ENCODE assay signal across 8 mouse cellular contexts in genomic region chr19:8942276-8942964, GRCm38 (mm10). TPM values are rescaled to one million over a fixed set of nuclear protein-coding genes. Genes with fewer than 3 reads are reported as not detected.
A peak's percentile ranks its signal among the peaks of the same experiment; 100 is the strongest.
DNase-seq lines count a peak whose midpoint lies in the region; TF ChIP-seq lines count a peak whose summit lies in the region.

No protein-coding gene starts in this region.

- peaks cover 46% of the 10 kb centered on the region for H3K4me1 ChIP-seq in hindbrain, embryonic 10.5 days (replicated peaks)
- peaks cover 14% of the 10 kb centered on the region for H3K4me1 ChIP-seq in liver, adult 2 months (ENCODE audit: control insufficient read depth, insufficient read depth, low read length)

- H3K79me2 ChIP-seq in liver, adult 2 months (ENCODE audit: control insufficient read depth, insufficient read depth, low read length) = peaks cover 4% of the 10 kb centered on the region; the same call in 1 of the 2 replicates
- H3K79me2 ChIP-seq in myocyte (ENCODE audit: control insufficient read depth, insufficient read depth) = peaks cover 28% of the 10 kb centered on the region

- peak overlapping the region; percentile 95 for H3K4me3 ChIP-seq in hindbrain, embryonic 10.5 days
- H3K4me3 ChIP-seq in liver, adult 2 months (ENCODE audit: insufficient read depth, low read depth, low read length) = peak overlapping the region; percentile 78
- peak overlapping the region; percentile 94 for H3K4me3 ChIP-seq in myocyte

- no peak for TF ChIP-seq CTCF in liver, adult 2 months (IDR thresholded peaks at IDR 0.05; ENCODE audit: low read depth, low read length)

- under 1% methylated on average over 46 of the region's 46 CpGs for WGBS in hindbrain, embryonic 10.5 days
- under 1% methylated on average over 46 of the region's 46 CpGs for WGBS in liver, adult 2 months

- H3K9me3 ChIP-seq in hindbrain, embryonic 10.5 days = no peaks in the 10 kb centered on the region

- TF ChIP-seq POLR2A in liver, adult 2 months (IDR thresholded peaks at IDR 0.05; ENCODE audit: extremely low read depth, insufficient read depth, low read length) = no peak
- peak; percentile 26 for TF ChIP-seq POLR2A in myocyte (IDR thresholded peaks at IDR 0.05; ENCODE audit: insufficient read length, low read depth)

- H3K27ac ChIP-seq in hindbrain, embryonic 10.5 days = peak overlapping the region; percentile 98
- H3K27ac ChIP-seq in liver, adult 2 months (replicated peaks; ENCODE audit: insufficient read depth, low read depth, low read length) = peak overlapping the region; percentile 91

- H3K36me3 ChIP-seq in hindbrain, embryonic 10.5 days = peaks cover 60% of the 10 kb centered on the region
- peaks cover 20% of the 10 kb centered on the region for H3K36me3 ChIP-seq in liver, adult 2 months (ENCODE audit: control insufficient read depth, insufficient read depth, low read length)
- H3K36me3 ChIP-seq in myocyte (ENCODE audit: control insufficient read depth, insufficient read depth) = peaks cover 24% of the 10 kb centered on the region

- peak overlapping the region; percentile 80 for H3K4me2 ChIP-seq in myocyte (ENCODE audit: low read depth)

- peak overlapping the region; percentile 97 for H3ac ChIP-seq in myocyte (ENCODE audit: control insufficient read depth, insufficient read length)

- H3K27me3 ChIP-seq in hindbrain, embryonic 10.5 days (ENCODE audit: insufficient read depth, poor library complexity, severe bottlenecking) = no peaks in the 10 kb centered on the region
- H3K27me3 ChIP-seq in liver, adult 2 months (ENCODE audit: control insufficient read depth, insufficient read depth, low read length) = no peaks in the 10 kb centered on the region
- no peaks in the 10 kb centered on the region for H3K27me3 ChIP-seq in myocyte (ENCODE audit: control insufficient read depth, insufficient read depth, insufficient read length)

- H3K9ac ChIP-seq in liver, adult 2 months (ENCODE audit: low read depth, low read length) = peak overlapping the region; percentile 89

- peak; percentile 74 for DNase-seq in adrenal gland, postnatal 10 days
- DNase-seq in adrenal gland, adult 2 months = no peak
- DNase-seq in 3134 (ENCODE audit: extremely low read depth, insufficient read length, low spot score) (peak; percentile 72), MN1 (ENCODE audit: low spot score) (no peak)
- peak; percentile 65 for DNase-seq in embryo, embryonic 11 days
- peak; percentile 71 for DNase-seq in hindbrain, embryonic 10.5 days (ENCODE audit: low spot score)
- DNase-seq in liver, adult 2 months (ENCODE audit: extremely low read depth, low read depth, low spot score) = peak; percentile 35

TF ChIP-seq in myocyte, 11 proteins besides CTCF, POLR2A, EP300 and RAD21:
- no peak for TF ChIP-seq TCF12 (IDR thresholded peaks at IDR 0.05; ENCODE audit: insufficient read depth, poor library complexity, severe bottlenecking)
- no peak for TF ChIP-seq MYOG (IDR thresholded peaks at IDR 0.05; ENCODE audit: control insufficient read depth in 1 of 3, insufficient read depth in 1 of 3, insufficient read length in 2 of 3, low read depth in 2 of 3)
- no peak for TF ChIP-seq MYOD1 (IDR thresholded peaks at IDR 0.05; ENCODE audit: control insufficient read depth in 1 of 3, insufficient read length in 2 of 3, low read depth in 2 of 3)
- no peak for TF ChIP-seq USF1 (IDR thresholded peaks at IDR 0.05; ENCODE audit: low read depth)
- TF ChIP-seq REST (IDR thresholded peaks at IDR 0.05; ENCODE audit: insufficient read depth, insufficient read length) = no peak
- TF ChIP-seq TCF3 (IDR thresholded peaks at IDR 0.05; ENCODE audit: insufficient read length, low read depth) = no peak

RNA-seq across cellular contexts. Expression of gene Mta2, which starts 0.7 kb away (rescaled TPM):
- 100 to 1,000 TPM in 1 of 2 experiments, 10 to 100 TPM in 1; 94.8 to 111 TPM for total RNA-seq in adrenal gland, postnatal 10 days (2021)
- 10 to 100 TPM; 81.8 to 86.1 TPM for total RNA-seq in adrenal gland, adult 2 months (2021)
- polyA plus RNA-seq in adrenal gland, adult 2 months (2012; rRNA removed) = 15.9 and 20.6 TPM in 2 replicates
- 178 and 184 TPM in 2 replicates for polyA plus RNA-seq in hindbrain, embryonic 10.5 days (2016; fragmentation: Nextera tagmentation; extraction: Ambion mirVana)
- total RNA-seq in liver, adult 2 months (2014; rRNA removed) = 25.6 and 27.1 TPM in 2 replicates
- 11.2 and 12.1 TPM in 2 replicates for polyA plus RNA-seq in liver, adult 2 months (2012; rRNA removed)
- 81.5 TPM for polyA plus RNA-seq in myocyte (2012; fragmentation: generic; extraction: Trizol)

RNA-seq across cellular contexts. Expression of gene Tut1, which starts 11.2 kb away (rescaled TPM):
- total RNA-seq in adrenal gland, postnatal 10 days (2021) = 10 to 100 TPM; 17.4 to 19.3 TPM
- 10 to 100 TPM; 19.6 to 23.9 TPM for total RNA-seq in adrenal gland, adult 2 months (2021)
- polyA plus RNA-seq in adrenal gland, adult 2 months (2012; rRNA removed) = 16.3 and 22.4 TPM in 2 replicates
- polyA plus RNA-seq in hindbrain, embryonic 10.5 days (2016; fragmentation: Nextera tagmentation; extraction: Ambion mirVana) = 39.3 and 41.2 TPM in 2 replicates
- 6.0 and 6.2 TPM in 2 replicates for total RNA-seq in liver, adult 2 months (2014; rRNA removed)
- 9.6 and 14.6 TPM in 2 replicates for polyA plus RNA-seq in liver, adult 2 months (2012; rRNA removed)
- 24.9 TPM for polyA plus RNA-seq in myocyte (2012; fragmentation: generic; extraction: Trizol)

RNA-seq across cellular contexts. Expression of gene Eml3, which starts 13.1 kb away (rescaled TPM):
- 10 to 100 TPM; 43.6 to 53.3 TPM for total RNA-seq in adrenal gland, postnatal 10 days (2021)
- total RNA-seq in adrenal gland, adult 2 months (2021) = 10 to 100 TPM; 39.7 to 51.0 TPM
- polyA plus RNA-seq in adrenal gland, adult 2 months (2012; rRNA removed) = 70.6 and 80.7 TPM in 2 replicates
- 21.3 and 24.9 TPM in 2 replicates for polyA plus RNA-seq in hindbrain, embryonic 10.5 days (2016; fragmentation: Nextera tagmentation; extraction: Ambion mirVana)
- total RNA-seq in liver, adult 2 months (2014; rRNA removed) = 7.4 and 7.9 TPM in 2 replicates
- polyA plus RNA-seq in liver, adult 2 months (2012; rRNA removed) = 20.2 and 26.2 TPM in 2 replicates
- 14.7 TPM for polyA plus RNA-seq in myocyte (2012; fragmentation: generic; extraction: Trizol)

RNA-seq across cellular contexts. Expression of gene Rom1, which starts 13.3 kb away (rescaled TPM):
- total RNA-seq in adrenal gland, postnatal 10 days (2021) = 10 to 100 TPM; 17.4 to 24.0 TPM
- 10 to 100 TPM; 37.0 to 46.9 TPM for total RNA-seq in adrenal gland, adult 2 months (2021)
- polyA plus RNA-seq in adrenal gland, adult 2 months (2012; rRNA removed) = 105 and 116 TPM in 2 replicates
- 3.4 and 4.2 TPM in 2 replicates for polyA plus RNA-seq in hindbrain, embryonic 10.5 days (2016; fragmentation: Nextera tagmentation; extraction: Ambion mirVana)
- total RNA-seq in liver, adult 2 months (2014; rRNA removed) = 1.7 and 2.3 TPM in 2 replicates
- 5.0 and 7.8 TPM in 2 replicates for polyA plus RNA-seq in liver, adult 2 months (2012; rRNA removed)
- polyA plus RNA-seq in myocyte (2012; fragmentation: generic; extraction: Trizol) = 6.0 TPM

RNA-seq across cellular contexts. Expression of gene B3gat3, which starts 22.2 kb away (rescaled TPM):
- total RNA-seq in adrenal gland, postnatal 10 days (2021) = 10 to 100 TPM; 55.1 to 59.3 TPM
- 10 to 100 TPM; 57.0 to 70.5 TPM for total RNA-seq in adrenal gland, adult 2 months (2021)
- polyA plus RNA-seq in adrenal gland, adult 2 months (2012; rRNA removed) = 147 and 159 TPM in 2 replicates
- 63.1 and 78.0 TPM in 2 replicates for polyA plus RNA-seq in hindbrain, embryonic 10.5 days (2016; fragmentation: Nextera tagmentation; extraction: Ambion mirVana)
- 16.8 and 22.6 TPM in 2 replicates for total RNA-seq in liver, adult 2 months (2014; rRNA removed)
- 88.7 and 101 TPM in 2 replicates for polyA plus RNA-seq in liver, adult 2 months (2012; rRNA removed)
- 66.3 TPM for polyA plus RNA-seq in myocyte (2012; fragmentation: generic; extraction: Trizol)

Comparison
In these comparisons a context has a peak if more than half of its experiments do, and no peak if none do; other contexts are left out.
1. DNase-seq: peak in adrenal gland, postnatal 10 days (single experiment), 3134 (single experiment), embryo, embryonic 11 days (single experiment), hindbrain, embryonic 10.5 days (single experiment) and liver, adult 2 months (single experiment); none in adrenal gland, adult 2 months (single experiment) and MN1 (single experiment).
2. Peak in every context shown above with its lines, with median percentiles within 50 percentile points of each other: H3K4me3 ChIP-seq.